Mouse (Mus musculus) midbrain, postnatal 0 days (tissue): ENCODE measurements at regions not wholly inside any gene's neighbourhood (a gene's known extent, or its start where the extent isn't known, plus 50 kb on each side); places are given as distances from the start of the nearest gene placed in this dataset.

Experiments
- ATAC-seq: fragments of 200-750 bp; cut with Nextera tagmentation; 2 replicates; pipeline ENCODE4 v1.8.0; 2017; ENCODE audit warnings: moderate number of reproducible peaks, mild to moderate bottlenecking, moderate TSS enrichment, moderate library complexity; ENCODE audit not compliant: low FRiP score
- DNase-seq: peaks from one replicate; pipeline ENCODE4 v3.0.0-alpha.2; 2015; ENCODE audit warnings: low spot score
- H3K27ac ChIP-seq: fragments of 300-500 bp; sonication (generic); 2 replicates; pipeline ENCODE4 v1.5.1; 2014; ENCODE audit warnings: low read depth, mild to moderate bottlenecking, low read length, mixed read lengths
- H3K27me3 ChIP-seq: fragments of 300-500 bp; sonication (generic); 2 replicates; pipeline ENCODE4 v1.6.1; 2014; ENCODE audit warnings: low read length, control low read depth, mixed read lengths; ENCODE audit not compliant: insufficient read depth
- H3K36me3 ChIP-seq: fragments of 300-500 bp; sonication (generic); 2 replicates; pipeline ENCODE4 v1.6.1; 2014; ENCODE audit warnings: low read length, control low read depth, mixed read lengths; ENCODE audit not compliant: insufficient read depth
- H3K4me1 ChIP-seq: fragments of 300-500 bp; sonication (generic); 2 replicates; pipeline ENCODE4 v1.6.1; 2014; ENCODE audit warnings: mild to moderate bottlenecking, control low read depth, antibody characterized with exemption, low read length, mixed read lengths; ENCODE audit not compliant: insufficient read depth
- H3K4me2 ChIP-seq: fragments of 300-500 bp; sonication (generic); 2 replicates; pipeline ENCODE4 v1.6.1; 2014; ENCODE audit warnings: low read depth, mild to moderate bottlenecking, low read length, mixed read lengths; ENCODE audit not compliant: poor library complexity, severe bottlenecking
- H3K4me3 ChIP-seq: fragments of 300-500 bp; sonication (generic); 2 replicates; pipeline ENCODE4 v1.5.1; 2014; ENCODE audit warnings: low read depth, mild to moderate bottlenecking, low read length, moderate library complexity
- H3K9ac ChIP-seq: fragments of 300-500 bp; sonication (generic); replicated peaks from 2 replicates; pipeline ENCODE4 v1.6.1; 2014; ENCODE audit warnings: mild to moderate bottlenecking, low read length, moderate library complexity, mixed read lengths; ENCODE audit not compliant: poor library complexity, severe bottlenecking
- H3K9me3 ChIP-seq: fragments of 300-500 bp; sonication (generic); 2 replicates; pipeline ENCODE4 v1.6.1; 2016; ENCODE audit warnings: low read length, control low read depth
- CTCF ChIP-seq: IDR thresholded peaks from 2 replicates; pipeline ENCODE4 v1.5.1; 2016; ENCODE audit warnings: antibody characterized with exemption, mild to moderate bottlenecking
- WGBS: fragments of 180-500 bp; shearing (Covaris S2); extraction: QIAGEN DNeasy Blood & Tissue Kit; methylation state at CpG from one replicate; pipeline ENCODE4 v1.1.7; 2014; 5-methylcytosine and 5-hydroxymethylcytosine counted together

- Histone ChIP-seq H3K9me3 (no peaks in the 10 kb centered on the region), H3K27ac (no peak overlapping the region), H3K4me2 (no peak overlapping the region), H3K27me3 (no peaks in the 10 kb centered on the region), H3K9ac (no peak overlapping the region), H3K4me3 (no peak overlapping the region), H3K4me1 (no peaks in the 10 kb centered on the region), H3K36me3 (no peaks in the 10 kb centered on the region)
- ATAC-seq = no peak
- DNase-seq = no peak
- no peak for TF ChIP-seq CTCF
- 98% methylated on average over 1 of the region's 1 CpGs for WGBS
These were observed 146.2 kb upstream of the Ptchd4 start for GRCm38 (mm10) chr17:42169391-42170018.

GRCm38 (mm10) chr17:42188531-42188930, 127.2 kb upstream of the Ptchd4 start:
- no peak overlapping the region for H3K9ac ChIP-seq
- H3K4me3 ChIP-seq = no peak overlapping the region
- no peak for DNase-seq
- TF ChIP-seq CTCF = no peak
- H3K4me1 ChIP-seq = no peaks in the 10 kb centered on the region
- 96% methylated on average over 1 of the region's 1 CpGs for WGBS
- H3K27me3 ChIP-seq = no peaks in the 10 kb centered on the region
- ATAC-seq = no peak
- no peaks in the 10 kb centered on the region for H3K36me3 ChIP-seq
- no peaks in the 10 kb centered on the region for H3K9me3 ChIP-seq
- H3K27ac ChIP-seq = no peak overlapping the region
- H3K4me2 ChIP-seq = no peak overlapping the region

- DNase-seq (peak; percentile 82), ATAC-seq (no peak)
- Histone ChIP-seq H3K4me1 (no peaks in the 10 kb centered on the region), H3K27me3 (no peaks in the 10 kb centered on the region), H3K4me2 (no peak overlapping the region), H3K36me3 (no peaks in the 10 kb centered on the region), H3K4me3 (no peak overlapping the region), H3K9me3 (no peaks in the 10 kb centered on the region), H3K27ac (no peak overlapping the region), H3K9ac (no peak overlapping the region)
- 65% methylated on average over 8 of the region's 8 CpGs for WGBS
- TF ChIP-seq CTCF = no peak
These were observed 125.4 kb upstream of the Ptchd4 start for GRCm38 (mm10) chr17:42190206-42190902.
